Mouse (Mus musculus): ENCODE measurements at regions not wholly inside any gene's neighbourhood (a gene's known extent, or its start where the extent isn't known, plus 50 kb on each side); places are given as distances from the start of the nearest gene placed in this dataset.

DNA sequence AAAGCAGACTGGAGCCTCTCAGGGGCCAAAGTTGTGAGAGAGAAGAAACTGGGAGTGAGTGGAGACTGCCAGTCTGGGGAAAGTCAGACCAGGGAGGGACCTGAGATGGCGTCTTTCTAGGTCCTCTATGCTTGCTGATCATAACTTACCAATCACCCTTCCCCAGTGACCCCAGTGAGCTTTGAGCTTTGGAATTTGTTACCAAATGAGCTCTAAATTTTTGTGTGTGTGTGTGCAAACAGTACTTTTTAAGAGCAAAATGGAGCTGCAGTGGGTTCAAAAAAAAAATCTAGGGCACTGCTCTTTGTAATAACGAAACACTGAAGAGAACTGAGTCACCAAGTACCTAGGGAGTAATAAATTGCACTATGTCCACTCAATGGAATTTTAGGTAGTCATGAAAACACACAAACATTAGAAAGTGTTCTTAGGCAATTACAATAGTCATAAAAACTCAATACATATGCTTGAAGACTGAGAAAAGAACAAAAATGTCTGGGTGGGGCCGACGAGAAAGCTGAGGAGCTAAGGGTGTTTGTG is 54.7 kb upstream of the Jak1 start:
- no peak for TF ChIP-seq GATA4 (IDR thresholded peaks at IDR 0.05; ENCODE audit: insufficient replicate concordance, low read length)

- no peak for TF ChIP-seq GATA4 (IDR thresholded peaks at IDR 0.05; ENCODE audit: insufficient replicate concordance, low read length)
Measured at GRCm38 (mm10) chr4:101318836-101319235, 53.8 kb upstream of the Jak1 start.

GRCm38 (mm10) chr4:101316061-101316460 is 51.0 kb upstream of the Jak1 start:
- no peak for TF ChIP-seq GATA4 (IDR thresholded peaks at IDR 0.05; ENCODE audit: insufficient replicate concordance, low read length)
